Mouse (Mus musculus): ENCODE results near the gene Nr1d1. TPM values are rescaled to one million over a fixed set of nuclear protein-coding genes. Genes with fewer than 3 reads are reported as not detected.

The Nr1d1 gene
- total and polyA plus RNA-seq, 3 experiments = 2.0 to 5.6 TPM; not detected in 1

- Histone ChIP-seq H3K9ac (ENCODE audit: control insufficient read depth, low read depth, low read length, poor library complexity, severe bottlenecking) (peak overlapping the region; percentile 59; the same call in 1 of the 2 replicates), H3K27me3 (ENCODE audit: control insufficient read depth in 1 of 2, insufficient read depth in 2 of 2, low read length in 2 of 2) (no peaks in the 10 kb centered on the region), H3K4me3 (ENCODE audit: control insufficient read depth in 1 of 2, insufficient read depth in 1 of 2, low read depth in 2 of 2, low read length in 2 of 2) (no peak overlapping the region), H3K4me1 (ENCODE audit: control insufficient read depth in 1 of 2, insufficient read depth in 2 of 2, low read length in 2 of 2) (peaks cover 32 to 55% of the 10 kb centered on the region in 2 experiments), H3K27ac (ENCODE audit: control insufficient read depth, low read depth, low read length) (peak overlapping the region; percentile 89), H3K79me2 (ENCODE audit: control insufficient read depth, insufficient read depth, low read length, poor library complexity) (no peaks in the 10 kb centered on the region; the same call in 1 of the 2 replicates), H3K9me3 (replicated peaks; ENCODE audit: insufficient read depth, low read length) (no peaks in the 10 kb centered on the region), H3K36me3 (ENCODE audit: control insufficient read depth in 1 of 2, insufficient read depth in 2 of 2, low read length in 2 of 2) (peaks cover 0 to 40% of the 10 kb centered on the region in 2 experiments; a peak in 2 of 4 replicates)
- TF ChIP-seq TAL1 (IDR thresholded peaks at IDR 0.05; ENCODE audit: low read length) (no peak), ETS1 (IDR thresholded peaks at IDR 0.05; ENCODE audit: low read depth, low read length) (no peak), SIN3A (IDR thresholded peaks at IDR 0.05; ENCODE audit: low read length) (no peak), KAT2A (conservative IDR thresholded peaks at IDR 0.05; ENCODE audit: low read depth, low read length) (no peak), USF2 (IDR thresholded peaks at IDR 0.05; ENCODE audit: borderline replicate concordance in 1 of 2, insufficient read depth in 1 of 2, low read depth in 1 of 2, low read length in 2 of 2) (no peak), ELF1 (IDR thresholded peaks at IDR 0.05; ENCODE audit: low read depth, low read length) (no peak)
- DNase-seq (ENCODE audit: low read depth, low spot score) = no peak
These were observed 3.1 kb downstream of the Nr1d1 start for GRCm38 (mm10) chr11:98771844-98772525.

- H3K9ac ChIP-seq (ENCODE audit: control insufficient read depth, low read depth, low read length, poor library complexity, severe bottlenecking) = no peak overlapping the region
- H3K27me3 ChIP-seq (ENCODE audit: control insufficient read depth in 1 of 2, insufficient read depth in 2 of 2, low read length in 2 of 2) = no peaks in the 10 kb centered on the region
- peaks cover 33 to 60% of the 10 kb centered on the region in 2 experiments for H3K4me1 ChIP-seq (ENCODE audit: control insufficient read depth in 1 of 2, insufficient read depth in 2 of 2, low read length in 2 of 2)
- H3K27ac ChIP-seq (ENCODE audit: control insufficient read depth, low read depth, low read length) = no peak overlapping the region
- no peak for DNase-seq (ENCODE audit: low read depth, low spot score)
- no peak overlapping the region for H3K4me3 ChIP-seq (ENCODE audit: control insufficient read depth in 1 of 2, insufficient read depth in 1 of 2, low read depth in 2 of 2, low read length in 2 of 2)
- peaks cover 0 to 46% of the 10 kb centered on the region in 2 experiments; a peak in 2 of 4 replicates for H3K36me3 ChIP-seq (ENCODE audit: control insufficient read depth in 1 of 2, insufficient read depth in 2 of 2, low read length in 2 of 2)
- H3K9me3 ChIP-seq (replicated peaks; ENCODE audit: insufficient read depth, low read length) = no peaks in the 10 kb centered on the region
- H3K79me2 ChIP-seq (ENCODE audit: control insufficient read depth, insufficient read depth, low read length, poor library complexity) = no peaks in the 10 kb centered on the region; the same call in 1 of the 2 replicates
- TF ChIP-seq NRF1 (IDR thresholded peaks at IDR 0.05; ENCODE audit: insufficient read depth, low read depth, low read length, poor library complexity, severe bottlenecking) = no peak
- no peak for TF ChIP-seq JUND (IDR thresholded peaks at IDR 0.05; ENCODE audit: low read depth, low read length)
- no peak for TF ChIP-seq E2F4 (IDR thresholded peaks at IDR 0.05; ENCODE audit: borderline replicate concordance, low read depth, low read length)
- TF ChIP-seq RAD21 (IDR thresholded peaks at IDR 0.05; ENCODE audit: low read depth, low read length) = no peak
- TF ChIP-seq TCF12 (IDR thresholded peaks at IDR 0.05; ENCODE audit: low read depth, low read length) = no peak
- no peak for TF ChIP-seq USF2 (IDR thresholded peaks at IDR 0.05; ENCODE audit: borderline replicate concordance in 1 of 2, insufficient read depth in 1 of 2, low read depth in 1 of 2, low read length in 2 of 2)
- TF ChIP-seq POLR2A (IDR thresholded peaks at IDR 0.05; ENCODE audit: control insufficient read depth in 1 of 2, insufficient read depth in 1 of 2, low read depth in 1 of 2, low read length in 2 of 2, poor library complexity in 1 of 2) = no peak
These were observed 4.0 kb downstream of the Nr1d1 start for GRCm38 (mm10) chr11:98771131-98771530.

All from MEL (cell line).